22 mouse cellular contexts compared by ENCODE assay signal in genomic region chr9:41087831-41088383, GRCm38 (mm10).
A peak's percentile ranks its signal among the peaks of the same experiment; 100 is the strongest.
DNase-seq lines count a peak whose midpoint lies in the region; ATAC-seq and TF ChIP-seq lines count a peak whose summit lies in the region.
"Had no signal": no experiment of that assay in that cellular context is flagged by ENCODE, and none has a peak within 500 bp of the region (broad histone marks: within the 10 kb centered on the region; RNA-seq: fewer than 3 reads in every experiment).

No protein-coding gene starts in this region.

- H3K4me2 ChIP-seq in kidney, embryonic 15.5 days, result no peak overlapping the region
- H3K4me2 ChIP-seq in midbrain, embryonic 15.5 days, result no peak overlapping the region
- no peak overlapping the region for H3K4me2 ChIP-seq in midbrain, postnatal 0 days (ENCODE audit: low read depth, low read length, poor library complexity, severe bottlenecking)
- no peak overlapping the region for H3K4me2 ChIP-seq in hindbrain, embryonic 16.5 days (ENCODE audit: low read length)
- H3K4me2 ChIP-seq: hindbrain, embryonic 15.5 days; liver, embryonic 13.5 days; neural tube, embryonic 13.5 days had no signal

- H3K4me1 ChIP-seq in kidney, embryonic 15.5 days, result peaks cover 27% of the 10 kb centered on the region
- no peaks in the 10 kb centered on the region for H3K4me1 ChIP-seq in midbrain, embryonic 15.5 days
- no peaks in the 10 kb centered on the region for H3K4me1 ChIP-seq in midbrain, postnatal 0 days (ENCODE audit: insufficient read depth, low read length)
- peaks cover 10% of the 10 kb centered on the region for H3K4me1 ChIP-seq in hindbrain, embryonic 16.5 days (ENCODE audit: control insufficient read depth, insufficient read depth, low read depth, low read length)

- H3K27me3 ChIP-seq in kidney, embryonic 15.5 days, result no peaks in the 10 kb centered on the region
- no peaks in the 10 kb centered on the region for H3K27me3 ChIP-seq in midbrain, embryonic 15.5 days (replicated peaks)
- no peaks in the 10 kb centered on the region for H3K27me3 ChIP-seq in midbrain, postnatal 0 days (ENCODE audit: insufficient read depth, low read length)
- no peaks in the 10 kb centered on the region for H3K27me3 ChIP-seq in hindbrain, embryonic 16.5 days (replicated peaks; ENCODE audit: control insufficient read depth, insufficient read depth, low read length)
- H3K27me3 ChIP-seq: hindbrain, embryonic 15.5 days; liver, embryonic 13.5 days; neural tube, embryonic 13.5 days; Patski had no signal

- no peak overlapping the region for H3K9ac ChIP-seq in kidney, embryonic 15.5 days
- H3K9ac ChIP-seq in midbrain, embryonic 15.5 days, result no peak overlapping the region
- H3K9ac ChIP-seq in midbrain, postnatal 0 days (replicated peaks; ENCODE audit: low read length, poor library complexity, severe bottlenecking), result no peak overlapping the region
- no peak overlapping the region for H3K9ac ChIP-seq in hindbrain, embryonic 16.5 days (ENCODE audit: low read depth, low read length)
- H3K9ac ChIP-seq: forebrain, postnatal 0 days; hindbrain, embryonic 15.5 days; liver, embryonic 13.5 days; neural tube, embryonic 13.5 days had no signal

- no peak for TF ChIP-seq CTCF in midbrain, postnatal 0 days (IDR thresholded peaks at IDR 0.05)

- H3K9me3 ChIP-seq in kidney, embryonic 15.5 days (replicated peaks), result no peaks in the 10 kb centered on the region
- no peaks in the 10 kb centered on the region for H3K9me3 ChIP-seq in midbrain, embryonic 15.5 days
- H3K9me3 ChIP-seq in midbrain, postnatal 0 days (ENCODE audit: low read length), result no peaks in the 10 kb centered on the region
- no peaks in the 10 kb centered on the region for H3K9me3 ChIP-seq in hindbrain, embryonic 16.5 days (ENCODE audit: control insufficient read depth, low read length)
- H3K9me3 ChIP-seq: forebrain, embryonic 10.5 days; hindbrain, embryonic 15.5 days; limb, embryonic 10.5 days; liver, embryonic 13.5 days; midbrain, embryonic 10.5 days; neural tube, embryonic 13.5 days had no signal

- peak; percentile 34 for DNase-seq in kidney, adult 18-20 months
- DNase-seq in midbrain, postnatal 0 days (ENCODE audit: low spot score), result no peak
- DNase-seq in kidney, postnatal 25 days, result peak; percentile 17 to 58
- no peak for DNase-seq in layer of hippocampus, adult 9-11 months
- DNase-seq: adrenal gland, postnatal 14 days; B cell, adult 2 months; cerebellum, adult 18-20 months; cerebellum, postnatal 25 days; forebrain, postnatal 0 days; heart, postnatal 36 days; liver, embryonic 13.5 days had no signal

- no peaks in the 10 kb centered on the region for H3K36me3 ChIP-seq in kidney, embryonic 15.5 days
- H3K36me3 ChIP-seq in midbrain, embryonic 15.5 days (replicated peaks), result no peaks in the 10 kb centered on the region
- H3K36me3 ChIP-seq in midbrain, postnatal 0 days (ENCODE audit: insufficient read depth, low read length), result no peaks in the 10 kb centered on the region
- no peaks in the 10 kb centered on the region for H3K36me3 ChIP-seq in hindbrain, embryonic 16.5 days (ENCODE audit: control insufficient read depth, insufficient read depth, low read length)
- H3K36me3 ChIP-seq: forebrain, embryonic 10.5 days; hindbrain, embryonic 15.5 days; limb, embryonic 10.5 days; liver, embryonic 13.5 days; midbrain, embryonic 10.5 days; neural tube, embryonic 13.5 days had no signal

- no peak overlapping the region for H3K4me3 ChIP-seq in kidney, embryonic 15.5 days (replicated peaks)
- H3K4me3 ChIP-seq in midbrain, embryonic 15.5 days, result no peak overlapping the region
- no peak overlapping the region for H3K4me3 ChIP-seq in midbrain, postnatal 0 days (ENCODE audit: low read depth, low read length)
- H3K4me3 ChIP-seq in hindbrain, embryonic 16.5 days (ENCODE audit: low read length), result no peak overlapping the region
- H3K4me3 ChIP-seq: forebrain, embryonic 10.5 days; hindbrain, embryonic 15.5 days; limb, embryonic 10.5 days; liver, embryonic 13.5 days; midbrain, embryonic 10.5 days; neural tube, embryonic 13.5 days had no signal

- H3K27ac ChIP-seq in kidney, embryonic 15.5 days, result no peak overlapping the region
- H3K27ac ChIP-seq in midbrain, embryonic 15.5 days, result no peak overlapping the region
- H3K27ac ChIP-seq in midbrain, postnatal 0 days (ENCODE audit: low read depth, low read length), result no peak overlapping the region
- no peak overlapping the region for H3K27ac ChIP-seq in hindbrain, embryonic 16.5 days (ENCODE audit: low read depth, low read length)
- H3K27ac ChIP-seq: forebrain, embryonic 10.5 days; hindbrain, embryonic 15.5 days; limb, embryonic 10.5 days; liver, embryonic 13.5 days; midbrain, embryonic 10.5 days; neural tube, embryonic 13.5 days had no signal

- WGBS in kidney, embryonic 15.5 days, result 81% methylated on average over 9 of the region's 9 CpGs
- 79% methylated on average over 9 of the region's 9 CpGs for WGBS in midbrain, embryonic 15.5 days
- 74% methylated on average over 9 of the region's 9 CpGs for WGBS in midbrain, postnatal 0 days
- 82% methylated on average over 9 of the region's 9 CpGs for WGBS in hindbrain, embryonic 16.5 days

- no peak for ATAC-seq in kidney, embryonic 15.5 days (replicated peaks; ENCODE audit: low FRiP score)
- ATAC-seq in midbrain, embryonic 15.5 days (replicated peaks), result 0 out of 2 replicates have a peak, but pooled peaks have one; percentile 30
- no peak for ATAC-seq in midbrain, postnatal 0 days (ENCODE audit: low FRiP score)
- ATAC-seq in neutrophil, adult 5-6 weeks (ENCODE audit: extremely low read depth, insufficient number of reproducible peaks, low FRiP score, poor library complexity, severe bottlenecking), result 0 out of 2 replicates have a peak, but pooled peaks have one; percentile 18
- ATAC-seq in hindbrain, embryonic 16.5 days, result no peak
- ATAC-seq: forebrain, postnatal 0 days; intestine, embryonic 16.5 days; Patski had no signal

Comparison
In these comparisons a context has a peak if more than half of its experiments do, and no peak if none do; other contexts are left out.
1. ATAC-seq: peak in midbrain, embryonic 15.5 days (single experiment) and neutrophil, adult 5-6 weeks (single experiment); none in kidney, embryonic 15.5 days (single experiment), midbrain, postnatal 0 days (single experiment) and hindbrain, embryonic 16.5 days (single experiment).
2. DNase-seq: peak in kidney, adult 18-20 months (single experiment) and kidney, postnatal 25 days (2 of 2); none in midbrain, postnatal 0 days (single experiment) and layer of hippocampus, adult 9-11 months (single experiment).